Mouse (Mus musculus) C2C12 (cell line): ENCODE results near the gene Trmt1l. TPM values are rescaled to one million over a fixed set of nuclear protein-coding genes. Genes with fewer than 3 reads are reported as not detected.
"Not testable (repeated sequence)": the region's sequence is repeated elsewhere in the genome, so short reads cannot be mapped to it uniquely, and the experiment has no call there.

ENCODE experiments used
- H3K27me3 ChIP-seq: one replicate; pipeline ENCODE4 v1.6.1; 2011; ENCODE audit not compliant: control insufficient read depth, insufficient read depth, insufficient read length
- H3K36me3 ChIP-seq: one replicate; pipeline ENCODE4 v1.6.1; 2011; ENCODE audit not compliant: control insufficient read depth, insufficient read depth
- H3K4me3 ChIP-seq: one replicate; pipeline ENCODE4 v1.5.1; 2011; ENCODE audit warnings: mild to moderate bottlenecking, control low read depth; ENCODE audit not compliant: poor library complexity, insufficient read depth, severe bottlenecking
- H3K79me2 ChIP-seq: one replicate; pipeline ENCODE4 v1.6.1; 2011; ENCODE audit not compliant: control insufficient read depth, insufficient read depth
- H3K79me3 ChIP-seq: one replicate; pipeline ENCODE4 v1.6.1; 2011; ENCODE audit warnings: low read depth, control low read depth
- H3ac ChIP-seq: one replicate; pipeline ENCODE3; 2011; ENCODE audit warnings: low read depth; ENCODE audit not compliant: control insufficient read depth, insufficient read length
- CEBPB ChIP-seq: IDR thresholded peaks from one replicate; pipeline ENCODE4 v1.6.1; 2011; ENCODE audit warnings: low read depth, mild to moderate bottlenecking, control low read depth, moderate library complexity
- CTCF ChIP-seq: IDR thresholded peaks from one replicate; pipeline ENCODE4 v1.5.1; 2011; ENCODE audit not compliant: control insufficient read depth, insufficient read depth, insufficient read length
- FOSL1 ChIP-seq: IDR thresholded peaks from one replicate; pipeline ENCODE4 v1.8.0; 2011; ENCODE audit warnings: mild to moderate bottlenecking, low read length; ENCODE audit not compliant: poor library complexity, insufficient read depth, severe bottlenecking
- MAX ChIP-seq: IDR thresholded peaks from one replicate; pipeline ENCODE4 v1.6.1; 2011; ENCODE audit warnings: mild to moderate bottlenecking, control low read depth
- MYOD1 ChIP-seq: IDR thresholded peaks from one replicate; pipeline ENCODE4 v1.6.1; 2011; ENCODE audit warnings: low read depth; ENCODE audit not compliant: control insufficient read depth, insufficient read length
- MYOG ChIP-seq: IDR thresholded peaks from one replicate; pipeline ENCODE4 v1.6.1; 2011; ENCODE audit not compliant: control insufficient read depth, insufficient read length; ENCODE audit errors: extremely low read depth
- USF1 ChIP-seq: IDR thresholded peaks from one replicate; pipeline ENCODE4 v1.6.1; 2011; ENCODE audit warnings: low read depth, mild to moderate bottlenecking, control low read depth, moderate library complexity
- polyA plus RNA-seq: library from polyadenylated mRNA; unstranded; fragments of >200 nt; fragmentation: generic; extraction: Trizol; gene quantifications from one replicate; pipeline ENCODE4 v1.2.1, GENCODE M21; 2012; ENCODE audit warnings: missing spikeins

Trmt1l gene
- polyA plus RNA-seq, 1 experiment: 9.7 TPM

DNA sequence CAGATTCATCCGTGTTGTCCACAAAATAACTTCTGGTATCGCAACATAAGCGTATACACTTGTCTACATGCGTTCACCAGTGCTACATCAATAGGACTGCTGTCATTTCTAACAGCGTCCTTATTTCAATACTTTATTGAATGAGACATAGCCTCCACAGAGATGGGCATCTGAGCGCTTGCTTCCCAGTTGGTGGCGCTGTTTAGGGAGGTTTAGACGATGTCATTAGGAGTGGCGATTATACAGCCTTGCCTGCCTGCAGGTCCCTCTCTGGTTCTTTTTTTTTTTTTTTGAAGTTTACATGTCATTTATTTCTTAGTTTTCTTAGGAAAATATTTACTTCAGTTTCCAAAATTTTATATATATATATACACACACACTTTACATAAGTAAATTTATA lies 32.9 kb downstream of the Trmt1l start:
- Histone ChIP-seq H3K36me3 (peaks cover 14% of the 10 kb centered on the region), H3K79me3 (no peaks in the 10 kb centered on the region), H3K4me3 (no peak overlapping the region), H3K79me2 (no peaks in the 10 kb centered on the region), H3K27me3 (no peaks in the 10 kb centered on the region), H3ac (no peak overlapping the region)
- TF ChIP-seq FOSL1: no peak
- no peak for TF ChIP-seq MYOD1
- no peak for TF ChIP-seq MAX
- TF ChIP-seq USF1: no peak
- TF ChIP-seq CEBPB: no peak
- no peak for TF ChIP-seq MYOG
- no peak for TF ChIP-seq CTCF

DNA sequence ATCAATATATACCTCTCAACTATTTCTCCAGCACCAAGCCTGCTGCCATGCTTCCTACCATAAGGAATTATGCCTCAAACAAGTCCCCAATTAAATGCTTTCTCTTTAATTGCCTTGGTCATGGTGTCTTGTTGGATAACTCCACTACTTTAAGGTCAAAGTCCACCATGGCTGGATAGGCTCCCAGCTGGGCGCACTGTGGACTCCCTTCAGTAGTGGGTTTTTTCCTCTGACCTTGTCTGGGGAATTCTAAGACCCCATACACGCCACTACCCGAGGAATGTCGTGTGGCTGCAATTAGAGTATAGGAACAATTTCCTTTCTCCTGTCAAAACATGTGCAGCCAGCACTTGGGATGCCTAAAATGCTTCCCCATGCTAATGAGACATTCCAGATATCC lies 36.6 kb downstream of the Trmt1l start:
- no peaks in the 10 kb centered on the region for H3K79me3 ChIP-seq
- H3K79me2 ChIP-seq: no peaks in the 10 kb centered on the region
- H3K4me3 ChIP-seq: no peak overlapping the region
- TF ChIP-seq CTCF: no peak
- no peak for TF ChIP-seq MAX
- no peak overlapping the region for H3ac ChIP-seq
- peaks cover 5% of the 10 kb centered on the region for H3K36me3 ChIP-seq
- no peaks in the 10 kb centered on the region for H3K27me3 ChIP-seq

DNA sequence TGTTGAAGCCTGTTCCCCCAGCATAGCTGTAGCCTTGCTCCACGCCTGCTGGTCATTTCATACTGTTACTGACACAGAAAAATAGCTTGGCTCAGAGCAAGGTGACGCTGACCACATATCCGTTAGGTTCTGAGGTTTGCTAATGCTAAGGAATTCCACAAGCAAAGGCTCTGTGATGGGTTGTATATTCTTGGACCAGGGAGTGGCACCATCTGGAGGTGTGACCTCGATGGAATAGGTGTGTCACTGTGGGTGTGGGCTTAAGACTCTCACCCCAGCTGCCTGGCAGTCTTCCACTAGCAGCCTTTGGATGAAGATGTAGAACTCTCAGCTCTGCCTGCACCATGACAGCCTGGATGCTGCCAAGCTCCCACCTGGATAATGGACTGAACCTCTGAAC lies 38.2 kb downstream of the Trmt1l start:
- H3K36me3 ChIP-seq: peaks cover 22% of the 10 kb centered on the region
- H3ac ChIP-seq: no peak overlapping the region
- no peak for TF ChIP-seq FOSL1
- no peak for TF ChIP-seq USF1
- TF ChIP-seq MAX: no peak
- TF ChIP-seq CEBPB: no peak
- TF ChIP-seq CTCF: no peak
- TF ChIP-seq MYOD1: no peak
- TF ChIP-seq MYOG: no peak

DNA sequence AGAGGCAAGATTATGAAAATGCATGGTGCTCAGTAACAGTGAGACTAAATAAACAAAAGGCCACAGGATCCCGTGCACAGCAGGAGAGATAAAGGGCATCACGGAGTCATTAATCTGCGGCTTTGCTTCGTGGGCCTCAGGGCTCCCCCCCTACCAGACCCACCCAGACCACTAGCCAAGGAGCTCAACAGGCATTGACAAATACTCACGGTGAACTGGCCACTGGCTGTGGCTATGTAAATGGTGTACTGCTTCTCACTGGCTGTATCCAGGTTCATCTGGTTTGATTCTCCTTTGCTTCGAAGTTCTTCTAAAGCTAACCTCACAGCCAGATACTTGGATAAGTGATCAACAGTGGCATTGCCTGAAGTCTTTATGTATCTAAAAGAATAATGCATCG lies 43.1 kb downstream of the Trmt1l start:
- H3K27me3 ChIP-seq: no peaks in the 10 kb centered on the region
- H3K79me2 ChIP-seq: no peaks in the 10 kb centered on the region
- H3ac ChIP-seq: no peak overlapping the region
- no peak overlapping the region for H3K4me3 ChIP-seq
- no peaks in the 10 kb centered on the region for H3K79me3 ChIP-seq
- peaks cover 55% of the 10 kb centered on the region for H3K36me3 ChIP-seq
- no peak for TF ChIP-seq CEBPB

More for the DNA sequence above, 38.2 kb downstream of the Trmt1l start:
- Histone ChIP-seq H3K79me3 (no peaks in the 10 kb centered on the region), H3K27me3 (no peaks in the 10 kb centered on the region), H3K4me3 (no peak overlapping the region), H3K79me2 (no peaks in the 10 kb centered on the region)

DNA sequence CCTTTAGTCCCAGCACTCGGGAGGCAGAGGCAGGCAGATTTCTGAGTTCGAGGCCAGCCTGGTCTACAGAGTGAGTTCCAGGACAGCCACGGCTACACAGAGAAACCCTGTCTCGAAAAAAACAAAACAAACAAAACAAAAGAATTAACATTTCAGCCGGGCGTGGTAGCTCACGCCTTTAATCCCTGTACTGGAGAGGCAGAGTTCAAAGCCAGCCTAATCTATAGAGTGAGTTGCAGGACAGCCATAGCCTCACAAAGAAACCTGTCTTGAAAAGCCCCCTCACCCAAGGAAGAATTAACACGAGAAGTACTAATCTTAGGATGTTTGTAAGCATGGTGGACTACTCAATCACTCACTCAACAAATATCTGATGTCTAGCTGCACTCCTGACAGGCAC lies 44.0 kb downstream of the Trmt1l start:
- not testable (repeated sequence) for H3K4me3 ChIP-seq, H3K27me3 ChIP-seq, H3ac ChIP-seq, H3K79me2 ChIP-seq, H3K79me3 ChIP-seq
- peaks cover 63% of the 10 kb centered on the region for H3K36me3 ChIP-seq

DNA sequence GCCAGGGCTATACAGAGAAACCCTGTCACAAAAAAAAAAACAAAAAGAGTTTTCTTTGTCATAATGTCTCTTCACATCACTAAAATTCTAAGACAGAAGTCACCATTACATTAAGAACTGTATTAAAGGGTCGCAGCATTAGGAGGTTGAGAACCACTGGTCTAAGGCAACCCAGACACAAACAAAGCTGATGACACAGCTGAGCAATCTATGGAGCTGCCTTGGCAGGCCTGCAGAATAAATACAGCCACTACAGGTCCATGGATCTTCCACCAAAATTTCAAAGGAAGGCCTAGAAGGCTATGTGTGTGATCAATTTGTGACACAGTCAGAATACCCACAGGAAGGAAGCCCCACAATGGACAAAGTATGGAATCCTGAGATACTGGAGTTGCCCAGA lies 54.2 kb downstream of the Trmt1l start:
- Histone ChIP-seq H3K4me3 (no peak overlapping the region), H3ac (no peak overlapping the region), H3K79me3 (peaks cover 36% of the 10 kb centered on the region), H3K27me3 (no peaks in the 10 kb centered on the region), H3K79me2 (peaks cover 76% of the 10 kb centered on the region), H3K36me3 (peaks cover 17% of the 10 kb centered on the region)
- TF ChIP-seq USF1 (no peak), FOSL1 (no peak), MAX (no peak), MYOG (no peak), CEBPB (no peak), MYOD1 (no peak), CTCF (no peak)

DNA sequence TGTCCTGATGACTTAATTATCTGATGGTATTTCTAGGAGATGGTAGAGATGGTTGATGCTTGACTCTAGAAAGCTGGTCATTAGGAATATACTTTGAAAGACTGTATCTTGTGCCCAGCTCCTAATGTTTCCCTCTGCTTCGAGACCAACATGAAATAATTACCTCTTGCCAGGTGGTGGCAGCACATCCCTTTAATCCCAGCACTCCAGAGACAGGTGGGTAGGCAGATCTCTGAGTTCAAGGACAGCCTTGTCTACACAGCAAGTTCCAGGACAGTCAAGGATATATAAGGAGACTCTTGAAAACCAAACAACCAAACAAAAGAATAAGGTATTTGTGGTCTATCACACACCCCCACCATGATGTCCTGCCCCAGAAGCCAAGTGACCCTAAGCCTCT lies 55.2 kb downstream of the Trmt1l start:
- TF ChIP-seq CEBPB (no peak), MAX (no peak)
- H3K27me3 ChIP-seq: no peaks in the 10 kb centered on the region
- H3K79me3 ChIP-seq: peaks cover 41% of the 10 kb centered on the region
- no peak overlapping the region for H3ac ChIP-seq
- H3K4me3 ChIP-seq: no peak overlapping the region
- peaks cover 86% of the 10 kb centered on the region for H3K79me2 ChIP-seq
- H3K36me3 ChIP-seq: peaks cover 13% of the 10 kb centered on the region
